Mouse (Mus musculus): ENCODE measurements around the gene Akap6.

Gene Akap6

DNA sequence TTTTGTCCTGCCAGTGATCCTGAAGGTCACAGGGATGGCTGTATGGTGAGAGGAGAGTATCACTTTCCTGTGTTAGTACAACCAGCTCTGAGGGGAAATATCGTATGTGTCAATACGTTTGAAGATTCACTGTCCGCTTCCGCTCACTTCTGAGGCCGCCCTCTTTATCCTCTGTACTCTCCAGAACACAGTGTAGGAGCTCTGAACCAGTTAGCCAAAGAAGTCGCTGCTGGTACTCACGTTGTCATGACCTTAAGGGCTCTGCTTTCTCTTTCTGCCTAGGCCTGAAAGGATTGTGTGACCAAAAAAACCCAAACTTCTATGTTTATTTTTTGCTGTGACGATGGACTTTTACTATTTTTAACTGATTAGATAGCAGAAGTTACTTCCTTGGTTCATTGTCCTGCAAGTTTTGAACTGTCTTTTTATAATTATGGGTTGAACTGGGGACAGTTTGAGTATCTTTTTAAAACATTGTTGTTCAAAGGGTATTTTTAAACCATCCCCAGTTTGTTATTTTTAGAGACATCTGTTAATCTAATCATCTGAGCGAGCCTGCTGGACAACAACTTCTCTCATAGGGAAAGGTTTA, 175.2 kb downstream of the Akap6 start:
- no peaks in the 10 kb centered on the region for H3K4me1 ChIP-seq (replicated peaks; ENCODE audit: low read depth, low read length)
- TF ChIP-seq NANOG (IDR thresholded peaks at IDR 0.05; ENCODE audit: borderline replicate concordance, low read length) (no peak), POU5F1 (IDR thresholded peaks at IDR 0.05; ENCODE audit: borderline replicate concordance, low read length) (no peak), CTCF (conservative IDR thresholded peaks at IDR 0.05; ENCODE audit: low read length) (no peak)
- no peaks in the 10 kb centered on the region for H3K36me3 ChIP-seq (ENCODE audit: insufficient read depth, low read length)
- no peaks in the 10 kb centered on the region for H3K9me3 ChIP-seq (ENCODE audit: low read length)
- H3K27me3 ChIP-seq (ENCODE audit: insufficient read depth, low read length) = no peaks in the 10 kb centered on the region
- no peak overlapping the region for H3K4me3 ChIP-seq (replicated peaks; ENCODE audit: low read length)

DNA sequence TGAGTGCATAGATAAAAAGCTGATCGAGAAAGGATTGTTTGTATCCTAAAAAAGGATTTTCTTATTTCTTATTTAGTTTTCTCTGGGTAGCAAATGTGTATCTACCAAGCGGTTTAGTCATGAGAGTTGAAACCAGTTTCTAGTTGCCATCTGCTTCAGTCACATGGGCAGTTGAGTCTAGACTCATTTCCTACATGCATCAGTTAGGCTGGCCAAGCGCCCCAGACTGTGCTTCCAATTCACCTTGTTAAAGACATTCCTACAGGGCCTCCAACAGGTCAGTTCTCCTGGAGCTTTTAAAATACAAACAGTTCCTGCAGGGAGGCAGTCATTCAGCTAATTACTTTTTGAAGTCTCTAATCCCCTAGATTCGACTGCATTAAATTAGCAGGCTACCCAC, 176.9 kb downstream of the Akap6 start:
- TF ChIP-seq POU5F1 (IDR thresholded peaks at IDR 0.05; ENCODE audit: borderline replicate concordance, low read length) = no peak
- TF ChIP-seq NANOG (IDR thresholded peaks at IDR 0.05; ENCODE audit: borderline replicate concordance, low read length) = no peak
- TF ChIP-seq CTCF (conservative IDR thresholded peaks at IDR 0.05; ENCODE audit: low read length) = no peak
- Histone ChIP-seq H3K9me3 (ENCODE audit: low read length) (no peaks in the 10 kb centered on the region), H3K27me3 (ENCODE audit: insufficient read depth, low read length) (0 out of 2 replicates have a peak, but pooled peaks cover 5% of the 10 kb centered on the region), H3K4me3 (replicated peaks; ENCODE audit: low read length) (no peak overlapping the region), H3K36me3 (ENCODE audit: insufficient read depth, low read length) (no peaks in the 10 kb centered on the region), H3K4me1 (replicated peaks; ENCODE audit: low read depth, low read length) (no peaks in the 10 kb centered on the region; the same call in 1 of the 2 replicates)

DNA sequence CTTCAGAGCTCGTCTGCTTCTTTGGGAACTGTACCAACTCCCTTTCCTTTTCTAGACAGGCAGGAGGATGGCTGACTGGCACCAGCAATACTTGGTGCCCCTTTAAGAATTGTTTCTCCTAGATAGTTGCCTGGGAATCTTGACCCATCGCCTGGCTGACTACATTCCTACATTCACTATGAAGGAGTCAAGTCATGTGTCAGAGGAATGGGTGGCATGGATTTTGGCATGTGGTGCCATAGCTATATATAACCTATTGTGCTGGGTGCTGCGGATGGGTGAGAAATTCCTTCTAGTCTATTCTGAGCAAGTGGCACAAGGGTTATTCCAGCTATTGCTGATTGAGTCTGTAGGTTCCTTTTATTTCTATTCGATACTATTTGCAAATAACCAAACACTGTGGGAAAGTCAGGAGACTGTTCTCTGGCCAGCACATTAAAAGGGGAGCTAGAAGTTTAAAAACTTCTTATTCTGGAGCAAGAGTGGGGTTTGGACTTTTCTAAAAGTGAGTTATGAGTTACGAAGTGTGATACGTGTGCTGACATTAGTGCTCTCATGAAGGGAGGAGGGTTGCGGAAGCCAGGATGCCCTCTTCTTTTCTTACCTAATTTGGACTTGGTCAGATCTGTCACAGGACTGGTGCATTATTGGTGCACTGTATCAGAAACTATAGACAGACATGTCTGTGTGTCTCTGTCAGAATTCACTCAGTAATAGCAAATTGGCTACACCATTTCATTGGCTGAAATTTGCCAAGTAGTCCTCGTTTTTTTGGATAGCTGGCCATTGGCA, 178.0 kb downstream of the Akap6 start:
- Histone ChIP-seq H3K4me1 (replicated peaks; ENCODE audit: low read depth, low read length) (no peaks in the 10 kb centered on the region; the same call in 1 of the 2 replicates), H3K9me3 (ENCODE audit: low read length) (no peaks in the 10 kb centered on the region), H3K27me3 (ENCODE audit: insufficient read depth, low read length) (0 out of 2 replicates have a peak, but pooled peaks cover 5% of the 10 kb centered on the region), H3K4me3 (replicated peaks; ENCODE audit: low read length) (no peak overlapping the region), H3K36me3 (ENCODE audit: insufficient read depth, low read length) (no peaks in the 10 kb centered on the region)
- TF ChIP-seq CTCF (conservative IDR thresholded peaks at IDR 0.05; ENCODE audit: low read length) (no peak), POU5F1 (IDR thresholded peaks at IDR 0.05; ENCODE audit: borderline replicate concordance, low read length) (no peak), NANOG (IDR thresholded peaks at IDR 0.05; ENCODE audit: borderline replicate concordance, low read length) (no peak)

DNA sequence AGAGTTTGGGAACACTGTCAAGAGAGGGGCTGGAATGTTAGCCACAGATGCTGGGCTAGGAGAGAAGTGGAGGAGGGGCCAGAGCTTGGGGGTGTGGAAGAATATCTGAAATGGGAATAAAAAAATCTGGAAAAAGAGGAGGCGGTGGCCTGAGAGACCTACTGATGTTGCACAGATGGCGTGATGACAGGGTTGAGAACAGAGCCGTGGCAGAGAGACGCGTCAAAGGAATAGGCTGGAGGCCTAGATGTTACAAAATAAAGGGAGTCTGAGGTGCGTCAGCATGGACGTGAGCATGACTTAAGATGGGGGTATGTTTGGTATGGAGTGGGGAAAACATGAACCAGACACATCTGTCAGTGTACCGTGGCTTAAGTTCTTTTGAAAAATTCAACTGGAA, 180.1 kb downstream of the Akap6 start:
- H3K9me3 ChIP-seq (ENCODE audit: low read length) = no peaks in the 10 kb centered on the region
- H3K4me1 ChIP-seq (replicated peaks; ENCODE audit: low read depth, low read length) = no peaks in the 10 kb centered on the region; the same call in 1 of the 2 replicates
- H3K27me3 ChIP-seq (ENCODE audit: insufficient read depth, low read length) = 0 out of 2 replicates have a peak, but pooled peaks cover 5% of the 10 kb centered on the region
- no peaks in the 10 kb centered on the region for H3K36me3 ChIP-seq (ENCODE audit: insufficient read depth, low read length)
- H3K4me3 ChIP-seq (replicated peaks; ENCODE audit: low read length) = no peak overlapping the region
- TF ChIP-seq CTCF (conservative IDR thresholded peaks at IDR 0.05; ENCODE audit: low read length) (no peak), POU5F1 (IDR thresholded peaks at IDR 0.05; ENCODE audit: borderline replicate concordance, low read length) (no peak), NANOG (IDR thresholded peaks at IDR 0.05; ENCODE audit: borderline replicate concordance, low read length) (no peak)

DNA sequence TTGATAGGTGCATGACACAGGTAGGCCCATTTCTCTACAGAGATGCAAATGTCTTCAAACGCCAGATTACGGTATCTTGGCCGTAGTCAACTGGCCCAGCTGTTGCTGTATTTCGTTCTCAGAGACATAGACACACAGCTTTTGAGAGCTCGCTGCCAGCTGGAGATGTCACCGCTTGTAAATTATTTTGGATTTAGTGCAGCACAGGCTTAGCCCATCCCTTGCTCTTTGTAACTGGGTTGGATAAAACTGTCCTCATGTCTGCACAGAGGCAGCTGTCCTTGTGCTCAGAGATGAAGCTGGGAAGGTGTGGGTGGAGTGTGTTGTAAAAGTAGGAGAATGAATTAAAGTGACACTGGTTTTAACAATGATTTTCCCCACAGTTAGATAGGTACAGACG, 193.3 kb downstream of the Akap6 start:
- Histone ChIP-seq H3K4me1 (replicated peaks; ENCODE audit: low read depth, low read length) (no peaks in the 10 kb centered on the region), H3K9me3 (ENCODE audit: low read length) (no peaks in the 10 kb centered on the region), H3K27me3 (ENCODE audit: insufficient read depth, low read length) (no peaks in the 10 kb centered on the region), H3K36me3 (ENCODE audit: insufficient read depth, low read length) (no peaks in the 10 kb centered on the region), H3K4me3 (replicated peaks; ENCODE audit: low read length) (no peak overlapping the region)
- TF ChIP-seq CTCF (conservative IDR thresholded peaks at IDR 0.05; ENCODE audit: low read length) (no peak), NANOG (IDR thresholded peaks at IDR 0.05; ENCODE audit: borderline replicate concordance, low read length) (no peak), POU5F1 (IDR thresholded peaks at IDR 0.05; ENCODE audit: borderline replicate concordance, low read length) (no peak)

DNA sequence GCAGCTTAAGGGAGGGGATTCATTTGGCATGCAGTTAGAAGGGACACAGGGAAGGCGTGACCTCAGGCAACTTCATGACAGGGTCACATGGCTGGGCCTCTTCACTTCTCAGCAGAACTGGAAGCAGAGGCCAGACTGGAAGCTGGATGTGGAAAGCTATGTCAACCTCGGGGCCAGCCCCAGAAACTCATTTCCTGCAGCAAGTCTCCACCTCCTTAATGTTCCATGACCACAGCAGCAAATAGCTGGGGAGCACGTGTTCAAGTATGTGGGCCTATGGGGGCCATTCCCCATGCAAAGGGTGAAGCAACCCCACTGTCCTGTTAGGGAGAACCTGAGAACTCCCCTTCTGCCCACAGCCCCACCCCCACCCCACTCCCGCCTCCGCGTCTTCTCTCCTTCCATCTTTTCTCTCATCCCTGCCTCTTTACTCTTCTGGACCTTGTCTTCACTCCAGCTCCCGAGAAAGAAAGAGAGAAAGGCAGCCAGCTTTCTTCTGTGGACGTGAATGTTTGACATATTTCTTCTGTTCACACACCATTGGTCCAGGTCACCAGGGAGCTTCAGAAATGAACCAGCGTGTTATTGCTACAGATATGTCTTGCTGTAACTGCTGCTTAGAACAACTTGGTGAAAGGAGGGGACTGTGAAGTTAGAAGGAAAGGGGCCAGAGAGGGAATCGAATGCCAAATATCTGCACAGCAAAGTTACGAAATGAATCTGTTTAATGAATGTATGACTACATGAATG, 194.6 kb downstream of the Akap6 start:
- H3K27me3 ChIP-seq (ENCODE audit: insufficient read depth, low read length) = no peaks in the 10 kb centered on the region
- H3K4me1 ChIP-seq (replicated peaks; ENCODE audit: low read depth, low read length) = no peaks in the 10 kb centered on the region
- no peaks in the 10 kb centered on the region for H3K9me3 ChIP-seq (ENCODE audit: low read length)
- no peaks in the 10 kb centered on the region for H3K36me3 ChIP-seq (ENCODE audit: insufficient read depth, low read length)
- TF ChIP-seq NANOG (IDR thresholded peaks at IDR 0.05; ENCODE audit: borderline replicate concordance, low read length) (no peak), POU5F1 (IDR thresholded peaks at IDR 0.05; ENCODE audit: borderline replicate concordance, low read length) (no peak), CTCF (conservative IDR thresholded peaks at IDR 0.05; ENCODE audit: low read length) (no peak)
- no peak overlapping the region for H3K4me3 ChIP-seq (replicated peaks; ENCODE audit: low read length)

DNA sequence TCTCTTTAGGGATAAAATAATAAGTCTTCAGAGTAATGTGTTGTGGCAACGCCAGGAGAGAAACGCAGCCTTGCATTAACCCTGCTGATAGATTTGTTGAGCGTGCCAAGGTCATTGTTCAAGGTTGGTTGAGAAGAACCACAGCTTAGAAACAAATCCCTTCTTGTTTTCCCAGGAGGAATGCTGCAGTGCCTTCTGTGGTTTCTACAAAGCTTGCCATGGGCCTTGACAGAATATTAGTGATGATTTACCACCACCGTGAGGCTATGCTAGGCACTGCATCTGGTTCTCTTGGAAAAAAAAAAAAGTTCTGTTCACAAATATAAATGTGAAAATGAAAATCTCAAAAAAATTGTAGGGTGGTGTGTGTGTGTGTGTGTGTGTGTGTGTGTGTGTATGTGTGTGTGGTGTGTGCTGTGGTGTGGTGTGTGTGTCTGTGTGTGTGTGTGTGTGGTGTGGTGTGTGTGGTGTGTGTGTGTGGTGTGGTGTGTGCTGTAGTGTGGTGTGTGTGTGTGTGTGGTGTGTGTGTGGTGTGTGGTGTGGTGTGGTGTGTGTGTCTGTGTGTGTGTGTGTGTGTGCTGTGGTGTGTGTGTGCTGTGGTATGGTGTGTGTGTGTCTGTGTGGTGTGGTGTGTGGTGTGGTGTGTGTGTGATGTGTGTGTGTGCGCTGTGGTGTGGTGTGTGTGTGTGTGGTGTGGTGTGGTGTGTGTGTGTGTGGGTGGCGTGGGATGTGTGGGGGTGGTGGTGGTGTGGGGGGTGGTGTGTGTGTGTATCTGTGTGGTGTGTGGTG, 196.7 kb downstream of the Akap6 start:
- TF ChIP-seq CTCF (conservative IDR thresholded peaks at IDR 0.05; ENCODE audit: low read length) (peak; percentile 47), NANOG (IDR thresholded peaks at IDR 0.05; ENCODE audit: borderline replicate concordance, low read length) (no peak)
- H3K4me1 ChIP-seq (replicated peaks; ENCODE audit: low read depth, low read length) = no peaks in the 10 kb centered on the region

DNA sequence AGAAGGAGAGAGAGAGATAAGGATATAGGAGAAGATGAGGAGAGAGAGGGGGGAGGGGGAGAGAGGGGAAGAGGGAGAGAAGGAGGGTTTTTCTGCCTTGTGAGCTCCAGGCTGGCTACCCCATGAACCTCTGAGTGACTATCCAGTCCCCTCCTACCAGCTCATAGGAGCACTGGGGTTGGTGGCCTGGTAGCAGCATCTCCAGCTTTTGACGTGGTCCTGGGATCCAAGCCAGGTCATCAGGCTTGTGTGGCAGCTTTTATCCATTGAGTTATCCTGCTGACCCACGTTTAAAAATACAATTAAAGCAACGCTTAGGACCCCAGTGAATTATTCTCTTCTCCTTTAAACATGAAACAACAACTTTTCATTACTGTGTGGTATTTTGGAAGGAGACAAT, 197.6 kb downstream of the Akap6 start:
- no peak overlapping the region for H3K4me3 ChIP-seq (replicated peaks; ENCODE audit: low read length)
- no peaks in the 10 kb centered on the region for H3K9me3 ChIP-seq (ENCODE audit: low read length)
- TF ChIP-seq CTCF (conservative IDR thresholded peaks at IDR 0.05; ENCODE audit: low read length) = no peak
- no peak for TF ChIP-seq POU5F1 (IDR thresholded peaks at IDR 0.05; ENCODE audit: borderline replicate concordance, low read length)
- TF ChIP-seq NANOG (IDR thresholded peaks at IDR 0.05; ENCODE audit: borderline replicate concordance, low read length) = no peak
- no peaks in the 10 kb centered on the region for H3K4me1 ChIP-seq (replicated peaks; ENCODE audit: low read depth, low read length)
- no peaks in the 10 kb centered on the region for H3K36me3 ChIP-seq (ENCODE audit: insufficient read depth, low read length)
- H3K27me3 ChIP-seq (ENCODE audit: insufficient read depth, low read length) = no peaks in the 10 kb centered on the region

More for the DNA sequence above, 196.7 kb downstream of the Akap6 start:
- H3K27me3 ChIP-seq (ENCODE audit: insufficient read depth, low read length) = no peaks in the 10 kb centered on the region
- no peak overlapping the region for H3K4me3 ChIP-seq (replicated peaks; ENCODE audit: low read length)
- H3K36me3 ChIP-seq (ENCODE audit: insufficient read depth, low read length) = no peaks in the 10 kb centered on the region
- no peaks in the 10 kb centered on the region for H3K9me3 ChIP-seq (ENCODE audit: low read length)

All from E14TG2a.4 (cell line).